Mouse (Mus musculus): ENCODE results near the gene Zbtb4. TPM values are rescaled to one million over a fixed set of nuclear protein-coding genes. Genes with fewer than 3 reads are reported as not detected.
A peak's percentile ranks its signal among the peaks of the same experiment; 100 is the strongest.

Zbtb4 gene
- polyA plus RNA-seq (2012; fragmentation: generic; extraction: Trizol), result 9.4 TPM

GRCm38 (mm10) chr11:69765221-69766125 lies at the start of gene Zbtb4:
TSS of gene Zbtb4 (plus strand) at chr11:69765912.
- Histone ChIP-seq H3K4me3 (peak within 1 kb of the TSS; percentile 59), H3K79me2 (ENCODE audit: control insufficient read depth, insufficient read depth) (peaks cover 21% of the 10 kb centered on the region), H3ac (ENCODE audit: control insufficient read depth, insufficient read length) (peak within 1 kb of the TSS; percentile 42), H3K27me3 (ENCODE audit: control insufficient read depth, insufficient read depth, insufficient read length) (no peaks in the 10 kb centered on the region), H3K4me2 (ENCODE audit: low read depth) (peak within 1 kb of the TSS; percentile 71), H3K36me3 (ENCODE audit: control insufficient read depth, insufficient read depth) (peaks cover 2% of the 10 kb centered on the region)
- no peak for TF ChIP-seq USF1 (IDR thresholded peaks at IDR 0.05; ENCODE audit: low read depth)
- peak in 1 of 3 experiments; percentile 44 for TF ChIP-seq MYOG (IDR thresholded peaks at IDR 0.05; ENCODE audit: control insufficient read depth in 1 of 3, insufficient read depth in 1 of 3, insufficient read length in 2 of 3, low read depth in 2 of 3)
- TF ChIP-seq CEBPB (IDR thresholded peaks at IDR 0.05; ENCODE audit: insufficient read depth, poor library complexity, severe bottlenecking), result no peak
- TF ChIP-seq MAX (IDR thresholded peaks at IDR 0.05; ENCODE audit: low read depth), result no peak
- TF ChIP-seq MYOD1 (IDR thresholded peaks at IDR 0.05; ENCODE audit: control insufficient read depth in 1 of 3, insufficient read length in 2 of 3, low read depth in 2 of 3), result peak in 2 of 3 experiments; percentile 41 to 47
- no peak for TF ChIP-seq SRF (IDR thresholded peaks at IDR 0.05; ENCODE audit: control insufficient read depth, insufficient read length, low read depth)
- peak; percentile 11 for TF ChIP-seq POLR2A (IDR thresholded peaks at IDR 0.05; ENCODE audit: insufficient read length, low read depth)

- Histone ChIP-seq H3K27me3 (ENCODE audit: control insufficient read depth, insufficient read depth, insufficient read length) (no peaks in the 10 kb centered on the region), H3K4me2 (ENCODE audit: low read depth) (no peak overlapping the region), H3K79me2 (ENCODE audit: control insufficient read depth, insufficient read depth) (no peaks in the 10 kb centered on the region), H3K4me3 (no peak overlapping the region), H3K36me3 (ENCODE audit: control insufficient read depth, insufficient read depth) (no peaks in the 10 kb centered on the region), H3ac (ENCODE audit: control insufficient read depth, insufficient read length) (no peak overlapping the region)
- TF ChIP-seq MAX (IDR thresholded peaks at IDR 0.05; ENCODE audit: low read depth) (no peak), CEBPB (IDR thresholded peaks at IDR 0.05; ENCODE audit: insufficient read depth, poor library complexity, severe bottlenecking) (0 out of 2 replicates have a peak, but pooled peaks have one; percentile 16)
Measured at GRCm38 (mm10) chr11:69715929-69716328, 49.8 kb upstream of the Zbtb4 start.

DNA sequence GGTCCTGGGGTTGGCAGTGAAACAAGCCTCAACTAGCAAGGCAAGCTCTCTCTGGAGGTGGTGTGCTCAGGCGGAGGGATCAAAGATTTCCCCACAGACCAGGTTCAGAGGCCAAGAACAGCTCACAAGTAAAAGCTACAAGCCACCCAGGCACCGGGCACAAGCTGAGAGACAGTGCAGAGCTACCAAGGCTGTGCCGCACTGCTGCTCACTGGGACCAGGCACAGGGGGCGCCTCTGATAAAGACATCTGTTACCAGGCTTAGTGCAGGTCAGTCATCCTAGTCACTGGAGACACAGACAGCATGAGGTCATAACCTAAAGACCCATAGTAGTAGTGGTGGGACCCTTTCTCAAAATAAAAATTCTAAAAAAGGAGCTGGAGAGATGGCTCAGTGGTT lies 48.8 kb upstream of the Zbtb4 start:
- Histone ChIP-seq H3K36me3 (ENCODE audit: control insufficient read depth, insufficient read depth) (no peaks in the 10 kb centered on the region), H3ac (ENCODE audit: control insufficient read depth, insufficient read length) (no peak overlapping the region), H3K79me2 (ENCODE audit: control insufficient read depth, insufficient read depth) (no peaks in the 10 kb centered on the region), H3K27me3 (ENCODE audit: control insufficient read depth, insufficient read depth, insufficient read length) (no peaks in the 10 kb centered on the region), H3K4me3 (no peak overlapping the region), H3K4me2 (ENCODE audit: low read depth) (no peak overlapping the region)
- TF ChIP-seq CEBPB (IDR thresholded peaks at IDR 0.05; ENCODE audit: insufficient read depth, poor library complexity, severe bottlenecking) (no peak), REST (IDR thresholded peaks at IDR 0.05; ENCODE audit: insufficient read depth, insufficient read length) (no peak), MYOD1 (IDR thresholded peaks at IDR 0.05; ENCODE audit: control insufficient read depth in 1 of 3, insufficient read length in 2 of 3, low read depth in 2 of 3) (no peak), USF1 (IDR thresholded peaks at IDR 0.05; ENCODE audit: low read depth) (no peak), POLR2AphosphoS2 (IDR thresholded peaks at IDR 0.05; ENCODE audit: insufficient read length, low read depth) (no peak), POLR2A (IDR thresholded peaks at IDR 0.05; ENCODE audit: insufficient read length, low read depth) (no peak), E2F4 (IDR thresholded peaks at IDR 0.05; ENCODE audit: insufficient read depth) (no peak), MAX (IDR thresholded peaks at IDR 0.05; ENCODE audit: low read depth) (no peak)

DNA sequence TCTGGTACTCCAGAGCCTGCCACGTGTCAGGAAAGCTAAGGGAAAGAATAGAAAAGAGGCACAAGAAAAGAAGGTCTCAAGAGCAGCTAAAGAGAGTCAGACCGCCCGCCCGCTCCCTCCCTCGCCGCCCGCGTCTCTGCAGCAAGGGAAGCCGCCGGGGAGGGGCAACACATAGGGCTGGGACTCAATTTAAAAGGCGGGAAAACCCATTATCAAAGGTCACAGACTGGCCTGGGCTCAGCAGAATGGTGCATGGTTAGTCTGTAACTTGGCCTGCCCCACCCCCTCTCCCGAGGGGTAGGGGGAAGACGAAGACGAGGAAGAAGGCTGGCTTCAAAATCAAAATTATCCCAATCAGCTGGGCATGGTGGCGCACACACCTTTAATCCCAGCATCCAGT lies 47.1 kb upstream of the Zbtb4 start:
- no peak overlapping the region for H3K4me3 ChIP-seq
- H3ac ChIP-seq (ENCODE audit: control insufficient read depth, insufficient read length), result no peak overlapping the region
- no peak overlapping the region for H3K4me2 ChIP-seq (ENCODE audit: low read depth)
- no peaks in the 10 kb centered on the region for H3K79me2 ChIP-seq (ENCODE audit: control insufficient read depth, insufficient read depth)
- H3K27me3 ChIP-seq (ENCODE audit: control insufficient read depth, insufficient read depth, insufficient read length), result no peaks in the 10 kb centered on the region
- TF ChIP-seq TCF12 (IDR thresholded peaks at IDR 0.05; ENCODE audit: insufficient read depth, poor library complexity, severe bottlenecking) (no peak), POLR2AphosphoS2 (IDR thresholded peaks at IDR 0.05; ENCODE audit: insufficient read length, low read depth) (no peak), CEBPB (IDR thresholded peaks at IDR 0.05; ENCODE audit: insufficient read depth, poor library complexity, severe bottlenecking) (no peak), POLR2A (IDR thresholded peaks at IDR 0.05; ENCODE audit: insufficient read length, low read depth) (no peak), E2F4 (IDR thresholded peaks at IDR 0.05; ENCODE audit: insufficient read depth) (no peak), SRF (IDR thresholded peaks at IDR 0.05; ENCODE audit: control insufficient read depth, insufficient read length, low read depth) (no peak), MAX (IDR thresholded peaks at IDR 0.05; ENCODE audit: low read depth) (no peak), USF1 (IDR thresholded peaks at IDR 0.05; ENCODE audit: low read depth) (no peak), REST (IDR thresholded peaks at IDR 0.05; ENCODE audit: insufficient read depth, insufficient read length) (no peak), MYOG (IDR thresholded peaks at IDR 0.05; ENCODE audit: control insufficient read depth in 1 of 3, insufficient read depth in 1 of 3, insufficient read length in 2 of 3, low read depth in 2 of 3) (no peak), TCF3 (IDR thresholded peaks at IDR 0.05; ENCODE audit: insufficient read length, low read depth) (no peak), MYOD1 (IDR thresholded peaks at IDR 0.05; ENCODE audit: control insufficient read depth in 1 of 3, insufficient read length in 2 of 3, low read depth in 2 of 3) (no peak)
- no peaks in the 10 kb centered on the region for H3K36me3 ChIP-seq (ENCODE audit: control insufficient read depth, insufficient read depth)

DNA sequence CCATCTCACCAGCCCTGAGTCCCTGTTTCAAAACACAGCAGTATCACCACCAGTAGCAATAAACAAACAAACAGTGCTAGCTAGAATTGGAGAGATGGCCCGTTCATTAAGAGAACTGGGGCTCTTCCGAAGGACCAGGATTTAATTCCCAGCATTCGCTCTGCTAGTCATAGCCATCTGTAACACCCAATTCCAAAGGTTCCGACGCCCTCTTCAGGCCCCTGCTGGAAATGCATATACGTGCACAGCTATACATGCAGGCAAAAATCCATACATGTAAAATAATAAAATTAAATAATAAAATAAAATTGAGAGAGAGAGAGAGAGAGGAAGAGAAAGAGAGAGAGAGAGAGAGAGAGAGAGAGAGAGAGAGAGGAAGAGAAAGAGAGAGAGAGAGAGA lies 46.3 kb upstream of the Zbtb4 start:
- Histone ChIP-seq H3K36me3 (ENCODE audit: control insufficient read depth, insufficient read depth) (no peaks in the 10 kb centered on the region), H3K4me2 (ENCODE audit: low read depth) (no peak overlapping the region), H3K79me2 (ENCODE audit: control insufficient read depth, insufficient read depth) (no peaks in the 10 kb centered on the region), H3K4me3 (no peak overlapping the region), H3ac (ENCODE audit: control insufficient read depth, insufficient read length) (no peak overlapping the region), H3K27me3 (ENCODE audit: control insufficient read depth, insufficient read depth, insufficient read length) (no peaks in the 10 kb centered on the region)
- no peak for TF ChIP-seq POLR2AphosphoS2 (IDR thresholded peaks at IDR 0.05; ENCODE audit: insufficient read length, low read depth)
- no peak for TF ChIP-seq TCF12 (IDR thresholded peaks at IDR 0.05; ENCODE audit: insufficient read depth, poor library complexity, severe bottlenecking)
- no peak for TF ChIP-seq MYOG (IDR thresholded peaks at IDR 0.05; ENCODE audit: control insufficient read depth in 1 of 3, insufficient read depth in 1 of 3, insufficient read length in 2 of 3, low read depth in 2 of 3)
- TF ChIP-seq E2F4 (IDR thresholded peaks at IDR 0.05; ENCODE audit: insufficient read depth), result no peak
- no peak for TF ChIP-seq TCF3 (IDR thresholded peaks at IDR 0.05; ENCODE audit: insufficient read length, low read depth)
- no peak for TF ChIP-seq REST (IDR thresholded peaks at IDR 0.05; ENCODE audit: insufficient read depth, insufficient read length)
- no peak for TF ChIP-seq MYOD1 (IDR thresholded peaks at IDR 0.05; ENCODE audit: control insufficient read depth in 1 of 3, insufficient read length in 2 of 3, low read depth in 2 of 3)
- no peak for TF ChIP-seq USF1 (IDR thresholded peaks at IDR 0.05; ENCODE audit: low read depth)
- TF ChIP-seq SRF (IDR thresholded peaks at IDR 0.05; ENCODE audit: control insufficient read depth, insufficient read length, low read depth), result no peak
- no peak for TF ChIP-seq CEBPB (IDR thresholded peaks at IDR 0.05; ENCODE audit: insufficient read depth, poor library complexity, severe bottlenecking)
- TF ChIP-seq MAX (IDR thresholded peaks at IDR 0.05; ENCODE audit: low read depth), result no peak
- no peak for TF ChIP-seq POLR2A (IDR thresholded peaks at IDR 0.05; ENCODE audit: insufficient read length, low read depth)

All from myocyte (in vitro differentiated cells).